Mouse (Mus musculus): ENCODE results near the gene Daam1. TPM values are rescaled to one million over a fixed set of nuclear protein-coding genes. Genes with fewer than 3 reads are reported as not detected.

Gene Daam1
- polyA plus RNA-seq, 1 experiment, result 2.2 TPM

DNA sequence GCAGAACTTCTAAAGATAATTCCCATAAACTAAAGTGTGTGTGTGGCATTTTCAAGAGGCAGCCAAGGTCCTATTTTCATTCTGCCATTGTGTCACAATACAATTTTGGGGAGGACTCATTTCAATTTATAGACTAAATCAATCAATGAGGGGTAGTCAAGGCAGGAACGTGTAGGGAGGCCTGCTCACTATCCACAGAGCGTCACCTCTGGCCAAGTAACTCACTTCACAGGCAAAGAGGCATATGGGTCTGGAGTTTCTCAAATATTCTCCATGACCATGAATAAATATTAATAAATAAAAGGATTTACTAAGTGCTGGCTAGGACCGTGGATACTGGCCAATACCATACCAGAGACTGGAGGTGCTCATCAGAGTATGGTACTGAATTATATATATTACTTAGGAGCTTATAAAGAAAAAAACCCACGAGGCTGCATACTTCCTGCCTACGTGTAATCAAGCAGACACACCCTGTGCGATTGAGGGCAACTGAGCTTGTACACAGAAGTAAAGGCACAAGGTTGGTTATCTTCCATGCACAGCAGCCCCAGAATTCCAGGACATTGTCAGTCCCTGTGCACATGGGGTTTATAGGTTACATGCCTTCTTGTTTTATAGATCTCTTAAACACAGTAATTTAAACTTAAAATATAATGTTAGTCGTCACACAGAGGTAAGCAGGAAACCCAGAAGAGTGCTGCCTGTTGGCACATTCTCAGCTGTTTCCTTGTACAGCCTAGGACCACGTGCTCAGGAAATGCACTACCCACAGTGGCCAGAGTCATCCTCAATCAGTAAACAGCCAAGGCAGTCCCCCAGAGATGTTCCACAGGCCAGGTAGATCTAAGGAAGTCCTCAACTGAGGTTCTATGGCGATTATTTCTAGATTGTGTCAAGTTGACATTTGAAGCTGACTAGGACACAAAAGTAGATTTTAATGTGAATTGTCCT is 101.8 kb downstream of the Daam1 start:
- Histone ChIP-seq H3K27me3 (ENCODE audit: control insufficient read depth, insufficient read depth, low read length) (no peaks in the 10 kb centered on the region), H3K4me3 (ENCODE audit: extremely low read depth, insufficient read depth, insufficient read length) (no peak overlapping the region), H3K36me3 (ENCODE audit: control insufficient read depth, insufficient read depth, low read length) (no peaks in the 10 kb centered on the region), H3K27ac (ENCODE audit: insufficient read depth, low read length) (peak overlapping the region; percentile 80), H3K4me1 (ENCODE audit: control insufficient read depth, insufficient read depth, insufficient read length) (peaks cover 12% of the 10 kb centered on the region)
- peak; percentile 33 to 42 for DNase-seq (ENCODE audit: low read depth in 1 of 2, low spot score in 2 of 2)
- TF ChIP-seq CTCF (IDR thresholded peaks at IDR 0.05; ENCODE audit: extremely low read depth, insufficient read depth, insufficient read length, insufficient replicate concordance), result no peak
- no peak for TF ChIP-seq POLR2A (IDR thresholded peaks at IDR 0.05; ENCODE audit: low read depth, low read length)
- 35% methylated on average over 9 of the region's 9 CpGs for WGBS

DNA sequence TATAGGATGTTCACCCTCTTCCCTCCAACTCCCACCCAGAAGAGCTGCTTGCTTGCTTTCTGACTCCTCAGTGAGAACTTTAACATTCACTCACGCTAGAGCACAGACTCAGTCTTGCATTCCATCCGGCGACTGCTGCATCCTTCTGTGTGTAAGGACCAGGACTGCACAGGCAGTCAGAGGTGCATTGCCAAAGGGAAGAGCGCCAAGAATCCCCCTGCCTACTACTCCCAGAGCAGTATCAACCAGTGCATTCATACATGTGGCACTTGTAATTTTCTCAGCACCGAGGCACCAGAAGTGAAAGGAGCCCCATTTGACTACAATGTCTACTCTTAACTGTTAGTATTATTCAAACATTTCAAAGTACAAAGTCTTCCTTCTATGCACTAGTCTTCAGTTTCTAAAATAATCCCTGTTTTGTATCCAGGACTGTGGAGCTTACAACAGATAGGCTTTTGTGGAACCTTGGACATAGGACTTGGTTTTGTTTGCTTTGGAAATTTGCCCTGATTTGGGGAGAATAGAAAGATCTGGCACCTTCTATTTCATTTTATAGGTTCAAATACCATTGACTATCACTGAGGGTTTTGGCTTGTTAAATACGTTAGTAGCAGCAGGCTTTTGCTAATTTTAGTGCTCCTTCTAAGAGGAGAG is 103.2 kb downstream of the Daam1 start:
- no peak for DNase-seq (ENCODE audit: low read depth in 1 of 2, low spot score in 2 of 2)
- TF ChIP-seq CTCF (IDR thresholded peaks at IDR 0.05; ENCODE audit: extremely low read depth, insufficient read depth, insufficient read length, insufficient replicate concordance), result no peak
- Histone ChIP-seq H3K4me1 (ENCODE audit: control insufficient read depth, insufficient read depth, insufficient read length) (peaks cover 12% of the 10 kb centered on the region), H3K27me3 (ENCODE audit: control insufficient read depth, insufficient read depth, low read length) (no peaks in the 10 kb centered on the region), H3K36me3 (ENCODE audit: control insufficient read depth, insufficient read depth, low read length) (no peaks in the 10 kb centered on the region), H3K4me3 (ENCODE audit: extremely low read depth, insufficient read depth, insufficient read length) (no peak overlapping the region), H3K27ac (ENCODE audit: insufficient read depth, low read length) (peak overlapping the region; percentile 37; the same call in 1 of the 2 replicates)
- WGBS, result 86% methylated on average over 6 of the region's 6 CpGs

DNA sequence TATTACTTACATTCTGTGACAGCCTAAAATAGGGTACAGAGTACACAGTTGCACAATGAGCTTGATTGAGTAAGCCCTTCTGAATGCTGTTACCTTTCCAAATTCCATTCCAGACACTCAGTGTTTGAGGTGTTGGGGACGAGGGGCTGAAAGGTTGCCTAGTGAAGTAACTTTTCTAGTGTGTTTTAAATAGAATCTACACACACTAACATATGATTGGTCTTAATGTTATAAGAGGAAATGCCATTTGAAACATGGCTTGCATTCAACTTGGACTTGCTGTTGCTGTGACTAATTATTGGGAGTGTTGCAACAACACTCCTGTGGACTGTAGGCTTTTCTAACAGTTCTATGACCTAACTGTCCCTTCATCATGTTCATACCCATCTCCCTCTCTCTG is 105.8 kb downstream of the Daam1 start:
- WGBS, result 81% methylated on average over 1 of the region's 1 CpGs
- no peak overlapping the region for H3K27ac ChIP-seq (ENCODE audit: insufficient read depth, low read length)

DNA sequence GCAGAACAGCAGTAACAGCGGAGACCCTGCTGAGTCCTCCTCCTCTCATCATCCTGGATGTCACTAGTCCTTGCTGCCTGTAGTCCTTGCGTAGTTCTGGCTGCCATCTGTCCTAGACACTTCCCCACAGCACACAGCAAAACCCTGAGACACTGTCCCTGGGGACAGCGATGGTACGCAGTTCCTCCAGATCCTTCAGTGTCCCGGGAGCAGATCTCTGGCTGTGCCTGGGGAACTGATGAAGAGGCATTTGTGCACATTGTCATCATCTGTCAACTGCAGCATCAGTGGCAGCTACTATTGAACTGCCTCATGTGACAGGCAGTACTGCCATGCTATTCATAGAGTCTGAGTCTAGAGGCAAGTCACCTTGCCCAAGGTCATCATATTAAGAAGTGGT is 107.6 kb downstream of the Daam1 start:
- H3K27me3 ChIP-seq (ENCODE audit: control insufficient read depth, insufficient read depth, low read length), result no peaks in the 10 kb centered on the region
- DNase-seq (ENCODE audit: low read depth in 1 of 2, low spot score in 2 of 2), result no peak
- peaks cover 5% of the 10 kb centered on the region; the same call in 1 of the 2 replicates for H3K4me1 ChIP-seq (ENCODE audit: control insufficient read depth, insufficient read depth, insufficient read length)
- TF ChIP-seq CTCF (IDR thresholded peaks at IDR 0.05; ENCODE audit: extremely low read depth, insufficient read depth, insufficient read length, insufficient replicate concordance) (no peak), POLR2A (IDR thresholded peaks at IDR 0.05; ENCODE audit: low read depth, low read length) (no peak)
- no peak overlapping the region for H3K27ac ChIP-seq (ENCODE audit: insufficient read depth, low read length)
- WGBS, result 96% methylated on average over 5 of the region's 5 CpGs
- H3K4me3 ChIP-seq (ENCODE audit: extremely low read depth, insufficient read depth, insufficient read length), result no peak overlapping the region
- H3K36me3 ChIP-seq (ENCODE audit: control insufficient read depth, insufficient read depth, low read length), result no peaks in the 10 kb centered on the region

More for the DNA sequence above, 105.8 kb downstream of the Daam1 start:
- Histone ChIP-seq H3K27me3 (ENCODE audit: control insufficient read depth, insufficient read depth, low read length) (no peaks in the 10 kb centered on the region), H3K36me3 (ENCODE audit: control insufficient read depth, insufficient read depth, low read length) (no peaks in the 10 kb centered on the region), H3K4me3 (ENCODE audit: extremely low read depth, insufficient read depth, insufficient read length) (no peak overlapping the region), H3K4me1 (ENCODE audit: control insufficient read depth, insufficient read depth, insufficient read length) (peaks cover 12% of the 10 kb centered on the region)
- no peak for TF ChIP-seq POLR2A (IDR thresholded peaks at IDR 0.05; ENCODE audit: low read depth, low read length)
- no peak for TF ChIP-seq CTCF (IDR thresholded peaks at IDR 0.05; ENCODE audit: extremely low read depth, insufficient read depth, insufficient read length, insufficient replicate concordance)
- no peak for DNase-seq (ENCODE audit: low read depth in 1 of 2, low spot score in 2 of 2)

DNA sequence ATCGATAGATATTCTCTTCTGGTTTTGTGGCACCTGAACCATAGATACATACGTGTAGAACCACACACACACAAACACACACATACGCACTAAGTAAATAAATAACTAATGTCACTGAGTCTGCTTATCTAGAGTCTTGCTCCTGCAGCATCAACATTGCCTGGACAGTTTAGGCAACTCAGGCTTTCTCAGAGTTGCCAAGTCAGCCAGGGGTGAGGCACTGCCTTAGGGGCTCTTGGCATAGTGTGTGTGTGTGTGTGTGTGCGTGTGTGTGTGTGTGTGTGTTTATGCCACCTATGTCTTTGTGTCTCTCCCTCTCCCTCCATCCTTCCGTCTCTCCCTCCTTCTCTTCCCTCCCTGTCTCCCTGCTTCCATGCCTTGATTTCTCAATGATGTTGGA is 110.4 kb downstream of the Daam1 start:
- 91% methylated on average over 5 of the region's 5 CpGs for WGBS
- DNase-seq (ENCODE audit: low read depth in 1 of 2, low spot score in 2 of 2), result no peak
- Histone ChIP-seq H3K4me3 (ENCODE audit: extremely low read depth, insufficient read depth, insufficient read length) (no peak overlapping the region), H3K4me1 (ENCODE audit: control insufficient read depth, insufficient read depth, insufficient read length) (no peaks in the 10 kb centered on the region), H3K27ac (ENCODE audit: insufficient read depth, low read length) (no peak overlapping the region), H3K27me3 (ENCODE audit: control insufficient read depth, insufficient read depth, low read length) (no peaks in the 10 kb centered on the region), H3K36me3 (ENCODE audit: control insufficient read depth, insufficient read depth, low read length) (no peaks in the 10 kb centered on the region)
- TF ChIP-seq POLR2A (IDR thresholded peaks at IDR 0.05; ENCODE audit: low read depth, low read length) (no peak), CTCF (IDR thresholded peaks at IDR 0.05; ENCODE audit: extremely low read depth, insufficient read depth, insufficient read length, insufficient replicate concordance) (no peak)

DNA sequence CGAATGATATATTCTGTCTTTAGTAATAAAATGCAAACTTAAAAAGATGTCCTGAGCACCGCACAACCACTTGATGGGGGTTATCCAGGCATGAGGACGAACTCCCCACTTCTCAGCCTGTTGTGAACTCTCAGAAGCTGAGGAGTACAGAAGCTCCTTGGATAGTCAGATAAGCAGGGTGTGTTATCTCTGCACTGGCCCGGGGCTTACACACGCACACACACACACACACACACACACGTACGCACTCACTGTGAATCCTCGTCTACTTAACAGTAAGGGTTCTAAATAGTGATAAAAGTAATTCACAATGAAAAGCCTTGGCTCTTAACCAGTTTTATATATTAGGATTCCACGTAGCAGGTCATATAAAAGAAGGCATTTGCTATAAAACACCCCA is 112.2 kb downstream of the Daam1 start:
- H3K27me3 ChIP-seq (ENCODE audit: control insufficient read depth, insufficient read depth, low read length), result no peaks in the 10 kb centered on the region
- WGBS, result 79% methylated on average over 9 of the region's 9 CpGs
- no peaks in the 10 kb centered on the region for H3K36me3 ChIP-seq (ENCODE audit: control insufficient read depth, insufficient read depth, low read length)
- no peaks in the 10 kb centered on the region for H3K4me1 ChIP-seq (ENCODE audit: control insufficient read depth, insufficient read depth, insufficient read length)
- no peak overlapping the region for H3K27ac ChIP-seq (ENCODE audit: insufficient read depth, low read length)
- no peak for DNase-seq (ENCODE audit: low read depth in 1 of 2, low spot score in 2 of 2)
- H3K4me3 ChIP-seq (ENCODE audit: extremely low read depth, insufficient read depth, insufficient read length), result no peak overlapping the region
- TF ChIP-seq POLR2A (IDR thresholded peaks at IDR 0.05; ENCODE audit: low read depth, low read length) (no peak), CTCF (IDR thresholded peaks at IDR 0.05; ENCODE audit: extremely low read depth, insufficient read depth, insufficient read length, insufficient replicate concordance) (no peak)

All from spleen, adult 2 months (tissue).